Mouse (Mus musculus): ENCODE data around the gene Cdc42ep5.

GRCm38 (mm10) chr7:4138671-4139070, 26.0 kb downstream of the Cdc42ep5 start:
- TF ChIP-seq GATA1 (IDR thresholded peaks at IDR 0.05; ENCODE audit: borderline replicate concordance, low read length): no peak
- TF ChIP-seq FLI1 (IDR thresholded peaks at IDR 0.05; ENCODE audit: low read length): no peak
